Mouse (Mus musculus) cerebellum, adult 18-20 months (tissue): Measurements from ENCODE around the gene Prdx1.

ENCODE experiments used
- DNase-seq, 2 experiments: peaks; one replicate each; pipeline ENCODE4 v3.0.0; 2021

Gene Prdx1

DNA sequence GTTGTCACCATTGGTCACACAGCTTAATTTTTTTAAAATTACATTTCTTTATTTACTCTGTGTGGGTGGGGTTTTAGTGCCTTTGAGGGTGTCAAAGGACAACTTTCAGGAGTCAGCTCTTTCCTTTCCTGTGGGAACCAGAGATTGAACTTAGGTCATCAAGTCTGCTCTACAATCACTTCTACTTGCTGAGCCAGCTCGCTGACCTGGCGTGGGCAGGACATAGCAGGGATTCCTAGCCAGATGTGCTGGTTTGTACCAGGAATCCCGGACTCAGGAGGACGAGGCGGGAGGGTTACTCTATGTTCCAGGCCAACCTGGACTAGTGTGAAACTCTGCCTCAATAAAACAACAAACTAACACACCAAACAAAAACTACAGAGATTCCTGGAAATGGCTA, 47.0 kb downstream of the Prdx1 start:
- DNase-seq, result no peak

GRCm38 (mm10) chr4:116734996-116735395, 49.7 kb downstream of the Prdx1 start:
- no peak for DNase-seq

DNA sequence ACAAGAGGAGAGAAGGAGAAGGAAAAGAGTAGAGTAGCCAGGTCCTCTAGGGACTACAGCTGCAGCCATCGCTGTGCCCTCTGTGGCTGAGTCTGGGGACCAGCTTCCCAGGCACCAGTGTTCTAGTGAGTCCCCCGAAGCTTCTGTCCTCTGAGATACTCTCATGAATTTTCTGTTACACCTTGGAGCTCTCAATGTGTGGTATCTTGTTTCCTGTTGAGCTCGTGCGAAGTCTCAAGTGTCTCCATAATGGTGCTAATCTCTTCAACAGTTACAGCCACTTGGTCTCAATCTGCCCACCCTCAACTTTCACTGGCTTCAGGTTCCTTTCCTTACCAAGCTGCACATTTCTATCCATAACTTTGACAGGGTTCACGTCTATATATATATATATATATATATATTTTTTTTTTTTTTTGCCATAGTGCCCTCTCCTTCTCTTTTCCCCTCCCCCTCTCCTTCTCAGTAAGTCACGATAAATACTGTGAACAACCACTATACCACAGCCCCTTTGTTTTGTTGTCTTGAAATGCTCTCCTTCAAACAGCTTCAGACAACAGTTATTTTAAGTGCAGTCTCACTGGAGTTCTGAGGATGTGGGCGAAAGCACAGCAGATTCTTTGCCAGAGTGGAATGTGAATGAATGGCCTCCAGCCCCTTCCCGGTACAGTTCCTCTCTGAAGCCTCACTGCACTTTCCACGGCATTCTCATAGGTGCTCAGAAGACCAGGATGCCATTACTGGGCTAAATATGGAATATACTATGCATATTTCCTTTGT, 53.8 kb downstream of the Prdx1 start:
- no peak for DNase-seq

DNA sequence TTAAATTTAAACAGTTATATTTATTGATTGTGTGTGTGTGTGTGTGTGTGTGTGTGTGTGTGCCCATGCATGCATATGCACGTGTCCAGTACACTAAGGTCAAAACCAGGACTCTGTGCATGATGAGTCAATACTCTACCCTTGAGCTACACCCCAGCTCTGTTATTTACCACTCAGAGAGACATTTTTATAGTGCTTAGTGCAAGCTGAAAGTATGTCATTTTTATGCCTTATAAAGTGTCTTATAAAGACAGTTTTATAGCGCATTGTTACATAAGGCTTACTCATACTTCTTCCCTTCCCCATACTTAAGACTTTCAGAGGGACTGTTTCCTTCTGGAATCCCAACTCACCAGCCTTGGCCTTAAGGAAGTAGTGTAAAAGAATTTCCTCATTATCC, 64.4 kb downstream of the Prdx1 start:
- DNase-seq, result no peak
